Mouse (Mus musculus) hindbrain, embryonic 15.5 days (tissue): Measurements from ENCODE around the gene Trcg1. TPM values are rescaled to one million over a fixed set of nuclear protein-coding genes. Genes with fewer than 3 reads are reported as not detected.
A peak's percentile ranks its signal among the peaks of the same experiment; 100 is the strongest.

Source experiments
- ATAC-seq: fragments of 200-750 bp; cut with Nextera tagmentation; 2 replicates; pipeline ENCODE4 v1.8.0; 2017; ENCODE audit warnings: low read depth, moderate number of reproducible peaks, moderate TSS enrichment; ENCODE audit not compliant: low FRiP score
- H3K27ac ChIP-seq: fragments of 300-500 bp; sonication (generic); replicated peaks from 2 replicates; pipeline ENCODE4 v1.5.1; 2015; ENCODE audit warnings: mild to moderate bottlenecking, inconsistent platforms
- H3K27me3 ChIP-seq: fragments of 300-500 bp; sonication (generic); 2 replicates; pipeline ENCODE4 v1.6.1; 2015; ENCODE audit warnings: control low read depth, inconsistent platforms
- H3K36me3 ChIP-seq: fragments of 300-500 bp; sonication (generic); 2 replicates; pipeline ENCODE4 v1.6.1; 2015; ENCODE audit warnings: control low read depth, inconsistent platforms
- H3K4me1 ChIP-seq: fragments of 300-500 bp; sonication (generic); replicated peaks from 2 replicates; pipeline ENCODE4 v1.6.1; 2015; ENCODE audit warnings: control low read depth, inconsistent platforms
- H3K4me2 ChIP-seq: fragments of 300-500 bp; sonication (generic); 2 replicates; pipeline ENCODE4 v1.6.1; 2015; ENCODE audit warnings: moderate library complexity, mild to moderate bottlenecking, inconsistent platforms
- H3K4me3 ChIP-seq: fragments of 300-500 bp; sonication (generic); 2 replicates; pipeline ENCODE4 v1.5.1; 2015; ENCODE audit warnings: mild to moderate bottlenecking, inconsistent platforms
- H3K9ac ChIP-seq: fragments of 300-500 bp; sonication (generic); 2 replicates; pipeline ENCODE4 v1.6.1; 2015; ENCODE audit warnings: inconsistent platforms
- H3K9me3 ChIP-seq: fragments of 300-500 bp; sonication (generic); 2 replicates; pipeline ENCODE4 v1.6.1; 2016; ENCODE audit warnings: control low read depth, inconsistent platforms
- WGBS: fragments of 180-500 bp; shearing (Covaris S2); methylation state at CpG from one replicate; pipeline ENCODE4 v1.1.7; 2015; 5-methylcytosine and 5-hydroxymethylcytosine counted together
- polyA plus RNA-seq: library from polyadenylated mRNA; unstranded; fragments of >200 nt; fragmentation: Nextera tagmentation; extraction: Ambion mirVana; gene quantifications from 2 replicates; pipeline ENCODE4 v1.2.1, GENCODE M21; 2015

Gene Trcg1
- polyA plus RNA-seq, 1 experiment from 2014 or later, result not detected

DNA sequence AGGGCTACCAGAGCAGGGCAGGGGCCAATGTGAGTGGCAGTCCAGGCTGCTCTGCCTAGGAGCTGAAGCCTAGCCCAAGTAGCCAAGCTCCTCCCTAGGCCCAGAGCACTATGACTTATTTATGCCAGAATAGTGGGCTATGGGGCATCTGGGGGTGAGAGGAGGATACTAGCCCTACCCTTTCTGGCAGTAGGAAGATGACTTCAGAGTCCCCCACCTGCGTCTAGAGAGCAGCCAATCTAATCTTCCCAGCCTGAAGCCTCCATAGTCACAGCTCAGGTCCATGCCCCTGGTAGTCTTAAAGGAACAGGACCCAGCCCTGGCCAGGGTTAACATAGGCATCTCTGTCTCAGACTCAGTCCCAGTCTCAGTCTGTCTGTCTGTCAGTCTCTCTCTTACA lies 33.0 kb downstream of the Trcg1 start:
- Histone ChIP-seq H3K27ac (no peak overlapping the region), H3K9me3 (no peaks in the 10 kb centered on the region)
- no peak for ATAC-seq

GRCm38 (mm10) chr9:57270399-57270798 lies 34.0 kb downstream of the Trcg1 start:
- H3K9ac ChIP-seq, result no peak overlapping the region
- peaks cover 7% of the 10 kb centered on the region; the same call in 1 of the 2 replicates for H3K4me1 ChIP-seq
- H3K4me3 ChIP-seq, result no peak overlapping the region
- no peaks in the 10 kb centered on the region for H3K36me3 ChIP-seq
- WGBS, result 28% methylated on average over 8 of the region's 8 CpGs
- no peak overlapping the region for H3K4me2 ChIP-seq
- 0 out of 2 replicates have a peak, but pooled peaks cover 3% of the 10 kb centered on the region for H3K27me3 ChIP-seq
- no peaks in the 10 kb centered on the region for H3K9me3 ChIP-seq
- ATAC-seq, result no peak
- H3K27ac ChIP-seq, result no peak overlapping the region

More for the DNA sequence above, 33.0 kb downstream of the Trcg1 start:
- Histone ChIP-seq H3K4me3 (no peak overlapping the region), H3K27me3 (0 out of 2 replicates have a peak, but pooled peaks cover 6% of the 10 kb centered on the region), H3K4me1 (peaks cover 7% of the 10 kb centered on the region; the same call in 1 of the 2 replicates), H3K36me3 (no peaks in the 10 kb centered on the region), H3K4me2 (no peak overlapping the region), H3K9ac (no peak overlapping the region)
- WGBS, result 42% methylated on average over 1 of the region's 1 CpGs

DNA sequence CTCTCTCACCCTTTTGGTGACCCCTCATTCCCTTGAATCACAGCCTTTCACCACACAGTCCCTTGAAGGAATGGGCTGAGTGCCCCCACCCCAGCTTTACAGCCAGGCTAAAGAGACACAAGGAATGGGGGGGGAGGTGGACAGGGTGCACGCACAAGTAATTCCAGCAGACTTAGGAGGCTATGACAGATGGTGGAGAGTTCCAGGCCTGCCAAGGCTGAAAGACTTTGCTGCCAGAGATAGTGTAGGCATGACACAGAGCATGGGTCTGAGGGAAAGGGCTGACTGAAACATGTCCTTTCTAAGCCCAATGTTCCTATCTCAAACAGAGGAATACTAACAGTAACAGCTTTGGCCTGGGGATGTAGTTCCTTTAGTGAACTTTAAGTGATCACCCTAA lies 34.7 kb downstream of the Trcg1 start:
- H3K27me3 ChIP-seq, result 0 out of 2 replicates have a peak, but pooled peaks cover 3% of the 10 kb centered on the region
- H3K9me3 ChIP-seq, result no peaks in the 10 kb centered on the region
- WGBS, result 56% methylated on average over 1 of the region's 1 CpGs
- H3K9ac ChIP-seq, result no peak overlapping the region
- H3K36me3 ChIP-seq, result no peaks in the 10 kb centered on the region
- no peak overlapping the region for H3K4me2 ChIP-seq
- no peak for ATAC-seq
- no peak overlapping the region for H3K4me3 ChIP-seq
- H3K27ac ChIP-seq, result no peak overlapping the region
- peaks cover 7% of the 10 kb centered on the region; the same call in 1 of the 2 replicates for H3K4me1 ChIP-seq

DNA sequence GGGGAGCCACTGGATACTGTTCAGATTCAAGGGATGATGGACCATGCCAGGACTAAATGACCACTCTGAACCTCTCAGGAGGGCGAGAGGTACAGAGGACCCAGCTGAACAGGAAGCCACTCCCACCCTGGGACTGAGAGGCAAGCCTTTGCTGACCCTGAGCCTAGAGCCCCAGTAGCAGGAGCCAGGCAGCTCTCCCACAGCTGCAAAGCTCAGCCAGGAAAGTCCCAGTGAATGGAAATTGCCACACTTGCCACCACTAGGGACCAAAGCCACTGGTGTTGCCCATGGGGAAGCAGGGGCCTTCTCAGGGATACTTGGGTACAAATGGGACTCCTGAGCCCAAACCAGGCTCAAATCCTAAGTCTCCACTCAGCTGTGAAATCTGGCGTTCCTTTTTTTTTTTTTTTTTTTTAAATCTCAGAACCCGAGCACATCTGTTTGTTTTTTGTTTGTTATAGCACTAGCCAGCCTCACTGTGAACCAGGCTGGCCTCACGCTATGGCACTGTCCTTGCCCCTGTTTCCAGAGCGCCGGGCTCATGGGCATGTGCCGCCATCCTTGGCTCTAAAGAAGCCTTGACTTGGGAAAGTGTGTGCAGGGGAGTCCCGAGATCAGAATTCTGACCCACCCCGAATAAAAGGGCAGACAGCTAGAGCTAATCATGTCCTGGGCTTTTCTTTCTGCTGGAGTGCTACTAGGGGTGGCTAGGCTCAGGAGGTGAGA lies 35.6 kb downstream of the Trcg1 start:
- Histone ChIP-seq H3K36me3 (no peaks in the 10 kb centered on the region), H3K4me3 (no peak overlapping the region), H3K4me2 (no peak overlapping the region), H3K9me3 (no peaks in the 10 kb centered on the region), H3K9ac (no peak overlapping the region), H3K27me3 (no peaks in the 10 kb centered on the region), H3K27ac (no peak overlapping the region), H3K4me1 (peaks cover 6% of the 10 kb centered on the region; the same call in 1 of the 2 replicates)
- no peak for ATAC-seq
- 60% methylated on average over 8 of the region's 9 CpGs for WGBS

GRCm38 (mm10) chr9:57272902-57273804 lies 36.8 kb downstream of the Trcg1 start:
- WGBS, result 60% methylated on average over 8 of the region's 8 CpGs
- ATAC-seq, result no peak
- H3K27ac ChIP-seq, result no peak overlapping the region
- no peak overlapping the region for H3K4me2 ChIP-seq
- no peaks in the 10 kb centered on the region for H3K27me3 ChIP-seq
- no peaks in the 10 kb centered on the region for H3K9me3 ChIP-seq
- no peaks in the 10 kb centered on the region for H3K36me3 ChIP-seq
- H3K4me1 ChIP-seq, result no peaks in the 10 kb centered on the region; the same call in 1 of the 2 replicates
- no peak overlapping the region for H3K9ac ChIP-seq
- H3K4me3 ChIP-seq, result no peak overlapping the region

- Histone ChIP-seq H3K9me3 (no peaks in the 10 kb centered on the region), H3K4me2 (no peak overlapping the region), H3K27me3 (no peaks in the 10 kb centered on the region), H3K4me3 (no peak overlapping the region), H3K36me3 (no peaks in the 10 kb centered on the region), H3K27ac (no peak overlapping the region), H3K9ac (no peak overlapping the region), H3K4me1 (no peaks in the 10 kb centered on the region)
- no peak for ATAC-seq
- 33% methylated on average over 6 of the region's 6 CpGs for WGBS
These were observed 37.6 kb downstream of the Trcg1 start for GRCm38 (mm10) chr9:57273805-57274494.

DNA sequence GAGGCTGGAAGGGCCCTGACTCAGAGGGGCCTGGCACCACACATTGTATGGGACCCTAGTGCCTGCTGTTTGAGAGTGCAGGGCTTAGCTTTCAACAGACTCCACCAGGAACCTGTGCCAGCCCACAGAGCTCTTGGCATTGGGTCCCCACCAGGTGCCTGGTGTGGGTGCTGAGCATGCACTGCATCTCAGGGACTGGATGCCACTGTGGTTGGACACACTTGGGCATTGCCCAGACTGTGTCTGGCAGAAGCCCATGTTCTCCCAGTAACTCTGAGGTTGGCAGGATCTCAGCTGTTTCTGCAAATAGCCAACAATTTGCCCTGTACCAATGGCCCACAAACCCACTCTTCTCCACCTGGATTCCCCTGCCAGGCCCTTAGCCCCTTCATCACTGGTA lies 40.0 kb downstream of the Trcg1 start:
- H3K9me3 ChIP-seq, result no peaks in the 10 kb centered on the region
- H3K27me3 ChIP-seq, result no peaks in the 10 kb centered on the region
- peak; percentile 42; the same call in 1 of the 2 replicates for ATAC-seq
- H3K4me3 ChIP-seq, result no peak overlapping the region
- no peak overlapping the region for H3K4me2 ChIP-seq
- H3K4me1 ChIP-seq, result peaks cover 2% of the 10 kb centered on the region
- H3K27ac ChIP-seq, result no peak overlapping the region
- H3K9ac ChIP-seq, result no peak overlapping the region
- no peaks in the 10 kb centered on the region for H3K36me3 ChIP-seq

GRCm38 (mm10) chr9:57278268-57278667 lies 41.9 kb downstream of the Trcg1 start:
- no peaks in the 10 kb centered on the region for H3K36me3 ChIP-seq
- no peak overlapping the region for H3K9ac ChIP-seq
- no peak overlapping the region for H3K27ac ChIP-seq
- WGBS, result 66% methylated on average over 4 of the region's 4 CpGs
- H3K9me3 ChIP-seq, result no peaks in the 10 kb centered on the region
- no peak for ATAC-seq
- peaks cover 7% of the 10 kb centered on the region for H3K4me1 ChIP-seq
- H3K4me3 ChIP-seq, result no peak overlapping the region
- H3K27me3 ChIP-seq, result no peaks in the 10 kb centered on the region
- no peak overlapping the region for H3K4me2 ChIP-seq

DNA sequence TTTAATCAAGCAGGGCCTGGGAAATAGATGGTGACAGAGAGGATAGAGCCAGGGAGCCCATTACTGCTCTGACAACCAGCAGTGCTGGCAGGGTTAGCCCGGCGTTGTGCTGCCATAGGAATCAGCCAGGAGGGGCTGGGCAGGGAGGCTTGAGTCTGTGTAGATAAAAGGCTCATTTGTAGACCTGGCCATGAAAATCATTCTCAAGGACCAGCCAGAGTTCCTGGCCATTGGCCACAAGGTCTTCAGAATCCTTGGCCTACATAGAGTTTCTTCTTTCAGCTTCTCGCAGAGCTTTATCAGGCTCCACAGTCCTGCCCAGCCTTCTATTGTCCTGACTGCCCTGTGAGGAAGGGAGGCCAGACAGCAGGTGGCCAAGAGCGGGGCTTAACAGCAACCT lies 43.1 kb downstream of the Trcg1 start:
- Histone ChIP-seq H3K9me3 (no peaks in the 10 kb centered on the region), H3K4me3 (no peak overlapping the region), H3K4me2 (no peak overlapping the region), H3K27ac (no peak overlapping the region), H3K9ac (no peak overlapping the region), H3K27me3 (no peaks in the 10 kb centered on the region), H3K4me1 (peaks cover 7% of the 10 kb centered on the region), H3K36me3 (no peaks in the 10 kb centered on the region)
- WGBS, result 62% methylated on average over 4 of the region's 4 CpGs
- no peak for ATAC-seq

DNA sequence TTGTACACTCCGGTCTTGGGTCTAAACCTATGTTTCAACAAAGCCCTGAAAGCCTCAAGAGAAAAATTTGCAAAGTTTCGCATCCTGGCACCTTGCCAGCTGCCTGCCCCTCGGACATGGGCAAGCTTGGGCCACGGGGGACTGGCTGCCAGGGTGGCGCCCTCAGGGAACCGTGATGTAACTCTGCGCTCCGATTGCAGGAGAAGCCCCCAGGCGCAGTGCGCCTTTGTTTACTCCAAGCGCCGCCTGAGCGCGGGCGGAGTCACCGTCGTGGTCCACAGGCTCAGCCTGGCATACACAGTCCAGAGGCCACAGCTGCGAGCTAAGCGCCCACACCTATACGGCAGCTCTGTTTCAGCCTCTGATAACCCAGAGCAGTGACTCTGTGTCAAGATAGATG lies 45.2 kb downstream of the Trcg1 start:
- H3K4me2 ChIP-seq, result peak overlapping the region; percentile 55
- peak overlapping the region; percentile 16; the same call in 1 of the 2 replicates for H3K4me3 ChIP-seq
- H3K27me3 ChIP-seq, result no peaks in the 10 kb centered on the region
- no peaks in the 10 kb centered on the region for H3K36me3 ChIP-seq
- peaks cover 7% of the 10 kb centered on the region for H3K4me1 ChIP-seq
- H3K9ac ChIP-seq, result no peak overlapping the region
- H3K9me3 ChIP-seq, result no peaks in the 10 kb centered on the region
- ATAC-seq, result no peak; the same call in 1 of the 2 replicates
- WGBS, result 14% methylated on average over 20 of the region's 20 CpGs
- no peak overlapping the region for H3K27ac ChIP-seq

DNA sequence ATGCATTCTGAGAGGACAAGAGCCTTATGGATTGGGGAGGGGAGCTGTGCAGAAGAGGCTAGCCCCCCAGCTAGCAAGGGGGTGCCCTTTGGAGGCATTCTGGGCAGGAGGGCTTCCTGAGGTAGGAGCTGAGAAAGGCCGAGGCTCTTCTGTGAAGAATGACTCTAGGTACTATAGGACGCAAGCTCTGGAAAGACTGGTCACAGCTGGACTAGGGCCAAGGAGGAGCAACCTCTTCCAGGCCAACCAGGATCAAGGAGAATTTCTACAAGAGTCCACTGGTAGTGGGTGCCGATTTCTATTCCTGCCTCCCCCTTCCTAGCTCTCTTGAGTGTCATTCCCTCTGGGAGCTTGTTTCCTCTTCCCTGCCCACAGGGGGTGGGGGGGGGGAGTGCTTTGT lies 46.3 kb downstream of the Trcg1 start:
- Histone ChIP-seq H3K9me3 (no peaks in the 10 kb centered on the region), H3K9ac (no peak overlapping the region), H3K4me3 (no peak overlapping the region), H3K4me2 (no peak overlapping the region), H3K27me3 (no peaks in the 10 kb centered on the region), H3K36me3 (no peaks in the 10 kb centered on the region), H3K4me1 (peaks cover 7% of the 10 kb centered on the region), H3K27ac (no peak overlapping the region)
- ATAC-seq, result no peak
- 80% methylated on average over 3 of the region's 3 CpGs for WGBS

- no peak for ATAC-seq
- 67% methylated on average over 4 of the region's 4 CpGs for WGBS
- H3K27me3 ChIP-seq, result no peaks in the 10 kb centered on the region
- no peak overlapping the region for H3K9ac ChIP-seq
- peaks cover 7% of the 10 kb centered on the region for H3K4me1 ChIP-seq
- H3K27ac ChIP-seq, result no peak overlapping the region
- H3K36me3 ChIP-seq, result no peaks in the 10 kb centered on the region
- no peaks in the 10 kb centered on the region for H3K9me3 ChIP-seq
- H3K4me3 ChIP-seq, result no peak overlapping the region
- H3K4me2 ChIP-seq, result no peak overlapping the region
These were observed 47.0 kb downstream of the Trcg1 start for GRCm38 (mm10) chr9:57283311-57283710.
